Mouse (Mus musculus) induced T-regulatory cell, adult 2 months (primary cell): ENCODE results near the gene Slc6a12.

ENCODE experiments used
- DNase-seq: peaks from one replicate; pipeline ENCODE4 v3.0.0-alpha.2; 2012; ENCODE audit warnings: low read depth

The Slc6a12 gene

DNA sequence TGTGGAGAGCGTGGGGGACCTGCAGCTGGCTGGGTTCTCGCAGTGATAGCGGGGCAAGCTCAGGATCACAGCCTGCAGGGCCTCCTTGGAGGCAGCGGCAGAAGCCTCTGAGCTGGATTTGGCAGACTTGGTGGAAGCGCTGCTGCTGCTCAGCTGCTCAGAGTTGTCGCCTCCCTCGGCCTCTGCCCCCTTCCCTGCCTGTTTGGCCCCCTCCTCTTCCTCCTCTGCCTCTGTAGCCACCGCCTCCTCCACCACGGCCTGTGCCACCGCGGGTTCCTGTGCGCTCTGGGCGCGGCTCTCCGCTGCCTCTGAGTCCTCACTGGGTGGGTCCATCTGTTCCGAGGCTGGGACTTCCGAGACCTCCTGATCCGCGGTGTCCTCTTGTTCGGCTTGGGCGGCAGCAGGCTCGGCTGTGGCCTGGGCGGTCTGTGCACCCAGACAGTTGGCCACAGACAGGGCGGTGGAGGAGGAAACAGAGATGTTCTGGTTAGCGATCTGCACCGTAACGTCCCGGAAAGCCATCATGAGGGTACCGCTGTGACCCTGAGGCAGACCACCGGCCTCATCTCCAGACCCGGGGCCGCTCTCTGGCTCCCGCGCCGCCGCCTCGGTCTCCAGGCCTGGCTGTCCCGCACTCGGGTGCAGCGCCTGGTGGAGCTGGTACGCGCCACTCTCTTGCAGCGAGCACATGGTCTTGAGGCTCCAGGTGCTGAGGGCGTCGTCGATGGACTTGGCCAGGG lies 69.9 kb downstream of the Slc6a12 start:
- no peak for DNase-seq
